Mouse (Mus musculus) small intestine, adult 2 months (tissue): Measurements from ENCODE around the gene Klhl20.

Experiments
- CTCF ChIP-seq: fragments of 200-500 bp; IDR thresholded peaks from 2 replicates; pipeline ENCODE4 v1.5.1; 2012; ENCODE audit warnings: low read depth, mild to moderate bottlenecking, control low read depth, inconsistent platforms, low read length, moderate library complexity, mixed read lengths; ENCODE audit not compliant: insufficient replicate concordance, insufficient read length; ENCODE audit errors: extremely low read depth
- POLR2A ChIP-seq: fragments of 200-500 bp; IDR thresholded peaks from 2 replicates; pipeline ENCODE4 v1.6.1; 2012; ENCODE audit warnings: low read depth, mild to moderate bottlenecking, control low read depth, inconsistent platforms, low read length, moderate library complexity

GRCm38 (mm10) chr1:161041261-161042020 lies 89.9 kb downstream of the Klhl20 start:
- TF ChIP-seq CTCF (no peak), POLR2A (no peak)
